Mouse (Mus musculus) heart, adult 8-10 months (tissue): ENCODE results near the gene 1600012H06Rik. TPM values are rescaled to one million over a fixed set of nuclear protein-coding genes. Genes with fewer than 3 reads are reported as not detected.

Experiments used
- total RNA-seq, 4 experiments: library from RNA; stranded (reverse); gene quantifications; 2 replicates each; pipeline ENCODE4 v1.2.4; 2022

The 1600012H06Rik gene
- total RNA-seq, 4 experiments from 2014 or later: 10.5 to 11.9 (median 11.0) TPM

Other genes with a start within 250 kb of the 1600012H06Rik start
- 10 to 100 TPM; 11.8 to 17.1 (median 14.4) TPM for gene Thbs2, start 248.9 kb upstream of the 1600012H06Rik start, total RNA-seq
- gene Wdr27, start within 50 bp of the 1600012H06Rik start, total RNA-seq: 1 to 10 TPM in 2 of 4 experiments, under 1 TPM in 2; 0.54 to 1.5 (median 1.0) TPM
- 10 to 100 TPM; 45.6 to 49.7 (median 47.5) TPM for gene Phf10, start 18.1 kb downstream of the 1600012H06Rik start, total RNA-seq
- 1 to 10 TPM; 1.7 to 2.8 (median 2.5) TPM for gene 9030025P20Rik, start 35.3 kb downstream of the 1600012H06Rik start, total RNA-seq
- under 1 TPM in 1 of 4 experiments, not detected in 3; 0.75 TPM for gene Gm3417, start 35.6 kb downstream of the 1600012H06Rik start, total RNA-seq
- gene Gm3435, start 67.0 kb downstream of the 1600012H06Rik start, total RNA-seq: 1 to 10 TPM in 3 of 4 experiments, under 1 TPM in 1; 0.68 to 3.5 (median 2.2) TPM
- gene Ermard, start 98.0 kb downstream of the 1600012H06Rik start, total RNA-seq: 10 to 100 TPM; 21.6 to 33.2 (median 27.0) TPM
- not detected for gene Tcte3, start 98.3 kb downstream of the 1600012H06Rik start, total RNA-seq
- 1 to 10 TPM in 2 of 4 experiments, under 1 TPM in 2; 0.55 to 1.4 (median 1.1) TPM for gene Gm3448, start 98.4 kb downstream of the 1600012H06Rik start, total RNA-seq